Mouse (Mus musculus): Measurements from ENCODE around the gene Grm8.
A peak's percentile ranks its signal among the peaks of the same experiment; 100 is the strongest.
"Not testable (repeated sequence)": the region's sequence is repeated elsewhere in the genome, so short reads cannot be mapped to it uniquely, and the experiment has no call there.

The Grm8 gene

GRCm38 (mm10) chr6:27885786-27886185, 249.2 kb downstream of the Grm8 start:
- DNase-seq (ENCODE audit: low read depth, low spot score): no peak

- DNase-seq (ENCODE audit: low read depth, low spot score): no peak
Measured at GRCm38 (mm10) chr6:27849644-27850043, 285.3 kb downstream of the Grm8 start.

- DNase-seq (ENCODE audit: low read depth, low spot score): no peak
Measured at GRCm38 (mm10) chr6:27836159-27836558, 298.8 kb downstream of the Grm8 start.

- not testable (repeated sequence) for DNase-seq (ENCODE audit: low read depth, low spot score)
Measured at GRCm38 (mm10) chr6:27819735-27820134, 315.2 kb downstream of the Grm8 start.

- no peak for DNase-seq (ENCODE audit: low read depth, low spot score)
Measured at GRCm38 (mm10) chr6:27812789-27813188, 322.2 kb downstream of the Grm8 start.

GRCm38 (mm10) chr6:27809996-27810395, 325.0 kb downstream of the Grm8 start:
- no peak for DNase-seq (ENCODE audit: low read depth, low spot score)

- no peak for DNase-seq (ENCODE audit: low read depth, low spot score)
Measured at GRCm38 (mm10) chr6:27806741-27807140, 328.2 kb downstream of the Grm8 start.

- DNase-seq (ENCODE audit: low read depth, low spot score): peak; percentile 9
Measured at GRCm38 (mm10) chr6:27800881-27801572, 334.0 kb downstream of the Grm8 start.

- no peak for DNase-seq (ENCODE audit: low read depth, low spot score)
Measured at GRCm38 (mm10) chr6:27798735-27799134, 336.2 kb downstream of the Grm8 start.

- DNase-seq (ENCODE audit: low read depth, low spot score): no peak
Measured at GRCm38 (mm10) chr6:27789566-27789965, 345.4 kb downstream of the Grm8 start.

GRCm38 (mm10) chr6:27789151-27789550, 345.8 kb downstream of the Grm8 start:
- DNase-seq (ENCODE audit: low read depth, low spot score): no peak

GRCm38 (mm10) chr6:27782251-27782650, 352.7 kb downstream of the Grm8 start:
- DNase-seq (ENCODE audit: low read depth, low spot score): no peak

GRCm38 (mm10) chr6:27781371-27781770, 353.6 kb downstream of the Grm8 start:
- no peak for DNase-seq (ENCODE audit: low read depth, low spot score)

- DNase-seq (ENCODE audit: low read depth, low spot score): no peak
Measured at GRCm38 (mm10) chr6:27775646-27776271, 359.2 kb downstream of the Grm8 start.

GRCm38 (mm10) chr6:27762061-27762460, 372.9 kb downstream of the Grm8 start:
- DNase-seq (ENCODE audit: low read depth, low spot score): no peak

- DNase-seq (ENCODE audit: low read depth, low spot score): no peak
Measured at GRCm38 (mm10) chr6:27753290-27753829, 381.6 kb downstream of the Grm8 start.

- no peak for DNase-seq (ENCODE audit: low read depth, low spot score)
Measured at GRCm38 (mm10) chr6:27746493-27746892, 388.5 kb downstream of the Grm8 start.

GRCm38 (mm10) chr6:27745693-27746451, 389.1 kb downstream of the Grm8 start:
- no peak for DNase-seq (ENCODE audit: low read depth, low spot score)

- no peak for DNase-seq (ENCODE audit: low read depth, low spot score)
Measured at GRCm38 (mm10) chr6:27689382-27689781, 445.6 kb downstream of the Grm8 start.

GRCm38 (mm10) chr6:27661747-27662435, 473.1 kb downstream of the Grm8 start:
- no peak for DNase-seq (ENCODE audit: low read depth, low spot score)

GRCm38 (mm10) chr6:27657520-27657919, 477.5 kb downstream of the Grm8 start:
- DNase-seq (ENCODE audit: low read depth, low spot score): peak; percentile 77

GRCm38 (mm10) chr6:27646503-27646902, 488.5 kb downstream of the Grm8 start:
- no peak for DNase-seq (ENCODE audit: low read depth, low spot score)
